Mouse (Mus musculus): ENCODE measurements around the gene Fgf18.

DNA sequence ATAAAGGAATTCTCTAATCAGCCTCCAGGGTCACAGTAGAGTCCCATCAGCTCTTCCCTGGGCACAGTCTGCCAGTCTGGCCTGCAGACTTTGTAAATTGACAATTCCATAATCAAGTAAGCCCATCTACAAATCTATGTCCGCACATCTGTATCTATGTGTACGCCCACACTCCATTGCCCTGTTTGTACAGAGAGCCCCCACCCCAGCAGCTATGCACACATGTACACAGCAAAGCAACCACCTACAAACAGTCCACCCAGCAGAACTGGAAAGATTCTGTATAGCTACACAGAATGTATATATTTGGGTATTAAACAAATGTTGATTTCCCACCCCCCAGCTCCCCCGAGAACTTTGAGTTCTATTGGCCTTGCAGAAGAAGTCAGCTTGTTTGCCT is 62.1 kb downstream of the Fgf18 start:
- no peak for TF ChIP-seq CTCF (IDR thresholded peaks at IDR 0.05; ENCODE audit: control insufficient read depth, insufficient read depth, insufficient replicate concordance, low read depth, low read length)
- TF ChIP-seq POLR2A (IDR thresholded peaks at IDR 0.05; ENCODE audit: control insufficient read depth, low read depth, low read length): no peak

Measured in testis, adult 2 months (tissue).